Mouse (Mus musculus): ENCODE data around the gene Asb2.

DNA sequence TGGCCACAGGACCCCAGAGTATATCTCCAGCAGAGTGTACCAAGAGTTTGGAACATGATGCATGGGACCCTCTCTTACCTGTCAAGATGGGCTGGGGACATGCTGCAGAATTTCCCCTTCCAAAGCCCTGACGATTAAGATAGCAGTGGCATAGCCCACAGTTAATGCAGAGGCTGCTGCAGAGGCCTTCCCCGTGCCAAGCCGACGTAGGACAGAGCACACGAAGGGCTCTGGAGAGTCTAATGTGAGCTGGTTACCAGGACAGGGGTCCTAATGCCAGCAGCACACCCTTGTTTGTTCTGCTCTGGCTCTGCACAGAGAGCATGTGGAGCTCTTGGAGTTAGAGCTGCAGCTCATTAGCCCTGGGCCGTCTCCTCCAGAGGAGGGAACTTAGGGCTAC is 42.5 kb downstream of the Asb2 start:
- TF ChIP-seq CTCF (IDR thresholded peaks at IDR 0.05; ENCODE audit: borderline replicate concordance, insufficient read depth, low read depth, low read length) (no peak), POLR2A (IDR thresholded peaks at IDR 0.05; ENCODE audit: borderline replicate concordance, insufficient read depth, low read length) (no peak)

Data from cerebellum, adult 2 months (tissue).